Comparison of ENCODE assay signal across 11 mouse cellular contexts in genomic region chr8:122924091-122924490, GRCm38 (mm10).
A peak's percentile ranks its signal among the peaks of the same experiment; 100 is the strongest.
DNase-seq lines count a peak whose midpoint lies in the region; ATAC-seq lines count a peak whose summit lies in the region.
"Had no signal": no experiment of that assay in that cellular context is flagged by ENCODE, and none has a peak within 500 bp of the region (broad histone marks: within the 10 kb centered on the region; RNA-seq: fewer than 3 reads in every experiment).

No protein-coding gene starts in this region.

- H3K27me3 ChIP-seq in heart, embryonic 11.5 days (ENCODE audit: control insufficient read depth, insufficient read depth, low read length) = no peaks in the 10 kb centered on the region
- no peaks in the 10 kb centered on the region for H3K27me3 ChIP-seq in limb, embryonic 12.5 days
- no peaks in the 10 kb centered on the region for H3K27me3 ChIP-seq in limb, embryonic 10.5 days (ENCODE audit: low read depth, poor library complexity, severe bottlenecking)

- ATAC-seq in heart, embryonic 11.5 days (replicated peaks; ENCODE audit: insufficient number of reproducible peaks, low FRiP score, low TSS enrichment) = no peak
- no peak for ATAC-seq in limb, embryonic 12.5 days (ENCODE audit: insufficient number of reproducible peaks, insufficient read depth, low FRiP score, low TSS enrichment, low read depth)
- peak; percentile 65 for ATAC-seq in CD4-positive, CD25-positive, alpha-beta regulatory T cell, adult 4 months

- peak overlapping the region; percentile 12 for H3K4me2 ChIP-seq in heart, embryonic 11.5 days
- no peak overlapping the region for H3K4me2 ChIP-seq in limb, embryonic 12.5 days

- no peak overlapping the region for H3K9ac ChIP-seq in heart, embryonic 11.5 days (ENCODE audit: low read depth, low read length)
- no peak overlapping the region for H3K9ac ChIP-seq in limb, embryonic 12.5 days (replicated peaks)

- H3K36me3 ChIP-seq in heart, embryonic 11.5 days (ENCODE audit: control insufficient read depth, insufficient read depth, low read length) = no peaks in the 10 kb centered on the region
- H3K36me3 ChIP-seq in limb, embryonic 12.5 days = peaks cover 5% of the 10 kb centered on the region; the same call in 1 of the 2 replicates
- H3K36me3 ChIP-seq in limb, embryonic 10.5 days = peaks cover 17% of the 10 kb centered on the region

- DNase-seq in heart, postnatal 10 days = no peak
- no peak for DNase-seq in limb, embryonic 10.5 days (ENCODE audit: low spot score)
- DNase-seq in induced T-regulatory cell, adult 2 months (ENCODE audit: low read depth) = peak; percentile 59
- DNase-seq in cerebellum, adult 9-11 months = no peak
- no peak for DNase-seq in frontal cortex, postnatal 14 days (ENCODE audit: low spot score in 2 of 2)
- DNase-seq: cerebellum, postnatal 36 days; kidney, adult 11 months; thymus, postnatal 4 days had no signal

- H3K9me3 ChIP-seq in heart, embryonic 11.5 days (replicated peaks; ENCODE audit: control insufficient read depth, low read length) = no peaks in the 10 kb centered on the region
- H3K9me3 ChIP-seq in limb, embryonic 12.5 days = no peaks in the 10 kb centered on the region
- H3K9me3 ChIP-seq in limb, embryonic 10.5 days (replicated peaks) = no peaks in the 10 kb centered on the region

- intact Hi-C loops in heart, postnatal 10 days (cut with DNase I) = no loop called here

- H3K4me3 ChIP-seq in heart, embryonic 11.5 days (ENCODE audit: low read depth, low read length) = no peak overlapping the region
- no peak overlapping the region for H3K4me3 ChIP-seq in limb, embryonic 12.5 days (replicated peaks)
- H3K4me3 ChIP-seq in limb, embryonic 10.5 days = no peak overlapping the region

- WGBS in heart, embryonic 11.5 days (ENCODE audit: insufficient replicate concordance) = 58% methylated on average over 6 of the region's 6 CpGs
- 67% methylated on average over 6 of the region's 6 CpGs for WGBS in limb, embryonic 12.5 days
- WGBS in limb, embryonic 10.5 days = 80% methylated on average over 6 of the region's 6 CpGs

- H3K4me1 ChIP-seq in heart, embryonic 11.5 days (ENCODE audit: control insufficient read depth, insufficient read depth, low read length) = peaks cover 66% of the 10 kb centered on the region
- H3K4me1 ChIP-seq in limb, embryonic 12.5 days (replicated peaks) = peaks cover 33% of the 10 kb centered on the region
- peaks cover 21% of the 10 kb centered on the region for H3K4me1 ChIP-seq in limb, embryonic 10.5 days

- H3K27ac ChIP-seq in heart, embryonic 11.5 days (ENCODE audit: low read depth, low read length) = peak overlapping the region; percentile 68
- 0 out of 2 replicates have a peak overlapping the region, but pooled peaks have one; percentile 1 for H3K27ac ChIP-seq in limb, embryonic 12.5 days
- H3K27ac ChIP-seq in limb, embryonic 10.5 days = no peak overlapping the region
